Mouse (Mus musculus): ENCODE measurements around the gene Krtap5-4. TPM values are rescaled to one million over a fixed set of nuclear protein-coding genes. Genes with fewer than 3 reads are reported as not detected.

The Krtap5-4 gene
- polyA plus RNA-seq, 1 experiment from 2014 or later, result 0.19 TPM

DNA sequence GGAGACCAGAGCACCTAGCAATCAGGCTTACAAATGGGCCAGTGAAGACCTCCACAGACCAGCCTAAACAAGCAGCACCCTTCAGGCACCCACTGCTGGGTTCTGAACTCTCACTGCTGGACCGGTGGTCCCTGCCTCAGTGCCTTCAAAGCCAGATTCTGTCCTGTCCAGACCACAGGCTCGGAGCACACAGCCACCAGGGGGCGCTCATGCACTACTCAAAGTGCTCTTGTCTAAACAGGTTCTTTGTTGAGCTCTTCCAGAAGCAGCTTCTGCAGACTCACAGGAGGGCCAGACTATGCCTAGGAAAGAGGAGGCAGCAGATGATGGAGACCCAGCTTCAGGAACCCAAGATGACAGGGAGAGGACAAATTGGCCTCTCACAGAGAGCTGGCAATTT, 30.9 kb downstream of the Krtap5-4 start:
- peak overlapping the region in 1 of 2 experiments; percentile 35; a peak in 2 of 4 replicates for H3K27ac ChIP-seq (replicated peaks in 1 of 2; ENCODE audit: control insufficient read depth in 1 of 2, insufficient read depth in 1 of 2, low read depth in 2 of 2, low read length in 2 of 2)
- H3K9me3 ChIP-seq (ENCODE audit: control insufficient read depth, low read length), result no peaks in the 10 kb centered on the region
- peaks cover 29% of the 10 kb centered on the region in 2 experiments for H3K4me1 ChIP-seq (ENCODE audit: control insufficient read depth in 2 of 2, insufficient read depth in 2 of 2, low read length in 2 of 2)
- H3K36me3 ChIP-seq (ENCODE audit: control insufficient read depth, insufficient read depth, low read length), result no peaks in the 10 kb centered on the region
- no peak for ATAC-seq (ENCODE audit: insufficient number of reproducible peaks, insufficient read depth, low FRiP score, low read depth)
- no peaks in the 10 kb centered on the region for H3K27me3 ChIP-seq (ENCODE audit: control insufficient read depth, insufficient read depth, low read length)
- H3K4me2 ChIP-seq (ENCODE audit: low read length), result no peak overlapping the region
- H3K9ac ChIP-seq (ENCODE audit: low read length), result no peak overlapping the region
- H3K4me3 ChIP-seq (ENCODE audit: control insufficient read depth in 1 of 2, insufficient read depth in 1 of 2, low read depth in 1 of 2, low read length in 2 of 2), result no peak overlapping the region
- WGBS, result 2% methylated on average over 3 of the region's 3 CpGs

DNA sequence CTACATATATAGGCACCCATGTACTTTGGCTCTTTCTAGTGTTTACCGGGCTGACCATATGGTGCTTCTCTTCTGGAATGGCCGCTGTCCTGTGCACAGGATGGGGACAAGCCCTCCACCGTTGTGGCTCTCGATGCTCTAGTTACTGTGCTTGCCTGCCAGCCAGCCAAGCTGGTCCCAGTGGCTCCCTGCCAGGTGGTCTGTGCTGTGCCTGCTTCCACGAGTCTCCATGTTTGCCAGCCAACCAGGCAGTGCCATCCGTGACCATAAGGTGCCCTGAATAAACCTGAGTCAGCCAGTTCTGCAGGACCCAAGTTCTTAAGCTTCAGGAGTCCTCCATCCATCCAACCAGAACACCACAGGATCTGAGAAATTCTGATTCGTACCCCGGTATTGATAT, 31.8 kb downstream of the Krtap5-4 start:
- H3K4me3 ChIP-seq (ENCODE audit: control insufficient read depth in 1 of 2, insufficient read depth in 1 of 2, low read depth in 1 of 2, low read length in 2 of 2), result no peak overlapping the region
- no peaks in the 10 kb centered on the region for H3K9me3 ChIP-seq (ENCODE audit: control insufficient read depth, low read length)
- peaks cover 20 to 21% of the 10 kb centered on the region in 2 experiments for H3K4me1 ChIP-seq (ENCODE audit: control insufficient read depth in 2 of 2, insufficient read depth in 2 of 2, low read length in 2 of 2)
- no peak overlapping the region for H3K4me2 ChIP-seq (ENCODE audit: low read length)
- no peak for ATAC-seq (ENCODE audit: insufficient number of reproducible peaks, insufficient read depth, low FRiP score, low read depth)
- H3K27ac ChIP-seq (replicated peaks in 1 of 2; ENCODE audit: control insufficient read depth in 1 of 2, insufficient read depth in 1 of 2, low read depth in 2 of 2, low read length in 2 of 2), result no peak overlapping the region
- no peaks in the 10 kb centered on the region for H3K36me3 ChIP-seq (ENCODE audit: control insufficient read depth, insufficient read depth, low read length)
- no peak overlapping the region; the same call in 1 of the 2 replicates for H3K9ac ChIP-seq (ENCODE audit: low read length)
- no peaks in the 10 kb centered on the region for H3K27me3 ChIP-seq (ENCODE audit: control insufficient read depth, insufficient read depth, low read length)
- WGBS, result 87% methylated on average over 8 of the region's 8 CpGs

DNA sequence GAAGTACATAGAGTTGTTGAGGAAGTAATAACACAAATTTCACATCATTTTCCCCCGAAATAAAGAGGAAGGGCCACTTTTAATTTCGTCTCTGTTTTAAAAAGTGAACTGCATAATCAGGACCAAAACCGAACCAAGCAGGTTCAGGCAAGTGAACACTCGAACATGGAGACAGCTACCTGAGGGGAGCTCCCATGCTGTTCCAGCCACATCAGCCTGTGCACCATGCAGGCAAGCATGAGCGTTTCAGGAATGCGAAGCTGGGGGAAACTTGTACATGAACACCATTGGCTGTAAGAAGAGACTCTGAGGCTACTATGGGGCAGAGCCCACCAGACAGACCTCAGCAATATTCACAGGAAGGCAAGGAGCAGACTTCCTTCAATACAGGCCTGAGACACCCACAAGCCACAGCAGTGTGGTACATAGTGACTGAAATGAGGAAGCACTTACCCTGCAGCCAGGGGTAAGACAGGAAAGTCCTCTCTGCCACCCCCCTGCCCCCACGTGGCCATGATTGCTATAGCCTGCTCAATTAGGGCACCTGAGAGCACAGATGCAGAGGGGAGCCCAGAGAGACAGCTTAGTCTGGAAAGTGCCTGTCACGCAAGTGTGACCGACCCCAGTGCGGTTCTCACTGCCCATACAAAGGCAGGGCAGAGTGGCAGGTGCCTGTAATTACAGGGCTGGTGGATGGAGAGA, 37.1 kb downstream of the Krtap5-4 start:
- Histone ChIP-seq H3K27ac (replicated peaks in 1 of 2; ENCODE audit: control insufficient read depth in 1 of 2, insufficient read depth in 1 of 2, low read depth in 2 of 2, low read length in 2 of 2) (no peak overlapping the region), H3K4me1 (ENCODE audit: control insufficient read depth in 2 of 2, insufficient read depth in 2 of 2, low read length in 2 of 2) (peaks cover 4 to 10% of the 10 kb centered on the region in 2 experiments; a peak in 2 of 4 replicates), H3K36me3 (ENCODE audit: control insufficient read depth, insufficient read depth, low read length) (no peaks in the 10 kb centered on the region), H3K4me2 (ENCODE audit: low read length) (no peak overlapping the region), H3K9me3 (ENCODE audit: control insufficient read depth, low read length) (no peaks in the 10 kb centered on the region), H3K4me3 (ENCODE audit: control insufficient read depth in 1 of 2, insufficient read depth in 1 of 2, low read depth in 1 of 2, low read length in 2 of 2) (no peak overlapping the region), H3K9ac (ENCODE audit: low read length) (no peak overlapping the region), H3K27me3 (ENCODE audit: control insufficient read depth, insufficient read depth, low read length) (no peaks in the 10 kb centered on the region)
- WGBS, result 59% methylated on average over 10 of the region's 10 CpGs
- 0 out of 2 replicates have a peak, but pooled peaks have one; percentile 7 for ATAC-seq (ENCODE audit: insufficient number of reproducible peaks, insufficient read depth, low FRiP score, low read depth)

DNA sequence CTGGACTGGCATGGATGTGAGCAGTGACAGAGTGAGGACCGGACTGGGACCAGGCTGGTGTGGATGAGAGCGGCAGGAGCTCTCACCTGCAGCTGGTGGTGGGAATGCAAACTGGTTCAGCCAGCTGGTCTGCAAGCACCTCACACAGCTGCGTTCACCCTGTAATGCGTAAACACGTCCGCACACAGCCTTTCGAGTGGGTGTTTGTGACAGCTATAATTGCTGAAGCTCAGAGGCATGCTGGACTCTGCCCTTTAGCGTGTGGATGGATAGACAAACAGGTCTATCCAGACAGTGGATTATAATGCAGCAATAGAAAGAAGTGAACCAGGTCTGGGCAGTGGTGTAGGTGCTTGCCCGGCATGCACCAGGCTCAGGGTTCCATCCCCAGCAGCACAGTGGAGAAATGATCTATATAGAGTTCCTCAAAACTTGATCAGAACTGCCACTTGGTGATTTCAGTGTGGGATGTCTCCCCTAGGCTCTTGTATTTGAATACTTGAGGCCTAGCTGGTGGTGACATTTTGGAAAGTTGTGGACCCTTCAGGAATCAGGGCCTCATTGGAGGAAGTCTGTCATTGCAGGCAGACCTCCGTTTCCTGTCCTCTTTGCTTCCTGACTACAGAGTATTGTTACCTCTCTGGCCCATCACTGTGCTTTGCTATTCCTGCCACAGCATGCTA, 38.4 kb downstream of the Krtap5-4 start:
- Histone ChIP-seq H3K4me3 (ENCODE audit: control insufficient read depth in 1 of 2, insufficient read depth in 1 of 2, low read depth in 1 of 2, low read length in 2 of 2) (no peak overlapping the region), H3K36me3 (ENCODE audit: control insufficient read depth, insufficient read depth, low read length) (no peaks in the 10 kb centered on the region), H3K4me1 (ENCODE audit: control insufficient read depth in 2 of 2, insufficient read depth in 2 of 2, low read length in 2 of 2) (peaks cover 4 to 10% of the 10 kb centered on the region in 2 experiments; a peak in 2 of 4 replicates), H3K9ac (ENCODE audit: low read length) (no peak overlapping the region), H3K27me3 (ENCODE audit: control insufficient read depth, insufficient read depth, low read length) (no peaks in the 10 kb centered on the region), H3K27ac (replicated peaks in 1 of 2; ENCODE audit: control insufficient read depth in 1 of 2, insufficient read depth in 1 of 2, low read depth in 2 of 2, low read length in 2 of 2) (peak overlapping the region in 1 of 2 experiments; percentile 11; a peak in 1 of 4 replicates), H3K9me3 (ENCODE audit: control insufficient read depth, low read length) (no peaks in the 10 kb centered on the region), H3K4me2 (ENCODE audit: low read length) (no peak overlapping the region)
- WGBS, result 69% methylated on average over 10 of the region's 10 CpGs
- ATAC-seq (ENCODE audit: insufficient number of reproducible peaks, insufficient read depth, low FRiP score, low read depth), result peak; percentile 11; the same call in 1 of the 2 replicates

DNA sequence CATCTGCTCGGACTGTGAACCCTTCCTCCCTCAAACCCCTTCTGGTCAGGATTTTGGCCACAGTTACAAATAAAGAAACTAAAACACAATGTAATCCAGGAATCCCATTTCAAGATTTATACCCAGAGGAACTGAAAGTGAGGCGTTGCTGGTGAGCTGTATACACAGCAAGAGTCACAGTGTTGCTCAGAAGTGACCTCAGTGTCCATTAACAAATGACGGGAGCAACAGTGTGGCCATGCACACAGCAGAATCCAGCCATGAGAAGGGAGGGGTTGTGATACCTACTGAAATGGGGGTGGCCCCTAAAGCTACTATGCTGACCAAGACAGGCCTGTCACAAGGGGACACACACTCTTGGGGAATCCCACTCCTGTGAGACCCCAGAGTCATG, 38.9 kb downstream of the Krtap5-4 start:
- 72% methylated on average over 3 of the region's 3 CpGs for WGBS
- Histone ChIP-seq H3K9ac (ENCODE audit: low read length) (no peak overlapping the region), H3K4me3 (ENCODE audit: control insufficient read depth in 1 of 2, insufficient read depth in 1 of 2, low read depth in 1 of 2, low read length in 2 of 2) (no peak overlapping the region), H3K4me2 (ENCODE audit: low read length) (no peak overlapping the region), H3K9me3 (ENCODE audit: control insufficient read depth, low read length) (no peaks in the 10 kb centered on the region), H3K4me1 (ENCODE audit: control insufficient read depth in 2 of 2, insufficient read depth in 2 of 2, low read length in 2 of 2) (peaks cover 4 to 10% of the 10 kb centered on the region in 2 experiments; a peak in 2 of 4 replicates), H3K36me3 (ENCODE audit: control insufficient read depth, insufficient read depth, low read length) (no peaks in the 10 kb centered on the region), H3K27ac (replicated peaks in 1 of 2; ENCODE audit: control insufficient read depth in 1 of 2, insufficient read depth in 1 of 2, low read depth in 2 of 2, low read length in 2 of 2) (0 out of 4 replicates have a peak overlapping the region, but pooled peaks of 1 of the 2 experiments have one; percentile 11), H3K27me3 (ENCODE audit: control insufficient read depth, insufficient read depth, low read length) (no peaks in the 10 kb centered on the region)
- ATAC-seq (ENCODE audit: insufficient number of reproducible peaks, insufficient read depth, low FRiP score, low read depth), result no peak

DNA sequence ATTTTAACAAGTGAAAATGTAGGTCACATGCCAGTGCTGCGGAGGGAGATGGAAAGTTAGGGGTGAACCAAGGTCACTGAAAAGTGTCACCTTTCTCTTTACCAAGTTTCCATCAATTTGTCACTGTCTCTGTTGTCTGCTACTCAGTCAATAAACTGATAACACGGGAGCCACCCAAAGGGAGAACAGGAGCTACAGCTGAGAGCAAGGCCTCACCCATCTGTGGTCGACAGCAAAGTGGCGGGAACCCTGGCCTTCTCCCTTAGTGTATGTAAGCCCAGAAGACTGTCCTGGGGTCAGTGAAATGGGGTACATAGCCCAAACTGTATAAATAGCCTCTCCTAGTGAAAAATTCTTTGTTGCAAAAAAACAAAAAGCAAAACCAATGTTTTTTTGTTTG, 44.2 kb downstream of the Krtap5-4 start:
- Histone ChIP-seq H3K27me3 (ENCODE audit: control insufficient read depth, insufficient read depth, low read length) (no peaks in the 10 kb centered on the region), H3K27ac (replicated peaks in 1 of 2; ENCODE audit: control insufficient read depth in 1 of 2, insufficient read depth in 1 of 2, low read depth in 2 of 2, low read length in 2 of 2) (no peak overlapping the region), H3K9ac (ENCODE audit: low read length) (no peak overlapping the region), H3K4me2 (ENCODE audit: low read length) (no peak overlapping the region), H3K4me3 (ENCODE audit: control insufficient read depth in 1 of 2, insufficient read depth in 1 of 2, low read depth in 1 of 2, low read length in 2 of 2) (no peak overlapping the region), H3K36me3 (ENCODE audit: control insufficient read depth, insufficient read depth, low read length) (no peaks in the 10 kb centered on the region), H3K9me3 (ENCODE audit: control insufficient read depth, low read length) (no peaks in the 10 kb centered on the region), H3K4me1 (ENCODE audit: control insufficient read depth in 2 of 2, insufficient read depth in 2 of 2, low read length in 2 of 2) (no peaks in the 10 kb centered on the region)
- no peak for ATAC-seq (ENCODE audit: insufficient number of reproducible peaks, insufficient read depth, low FRiP score, low read depth)
- 68% methylated on average over 4 of the region's 4 CpGs for WGBS

DNA sequence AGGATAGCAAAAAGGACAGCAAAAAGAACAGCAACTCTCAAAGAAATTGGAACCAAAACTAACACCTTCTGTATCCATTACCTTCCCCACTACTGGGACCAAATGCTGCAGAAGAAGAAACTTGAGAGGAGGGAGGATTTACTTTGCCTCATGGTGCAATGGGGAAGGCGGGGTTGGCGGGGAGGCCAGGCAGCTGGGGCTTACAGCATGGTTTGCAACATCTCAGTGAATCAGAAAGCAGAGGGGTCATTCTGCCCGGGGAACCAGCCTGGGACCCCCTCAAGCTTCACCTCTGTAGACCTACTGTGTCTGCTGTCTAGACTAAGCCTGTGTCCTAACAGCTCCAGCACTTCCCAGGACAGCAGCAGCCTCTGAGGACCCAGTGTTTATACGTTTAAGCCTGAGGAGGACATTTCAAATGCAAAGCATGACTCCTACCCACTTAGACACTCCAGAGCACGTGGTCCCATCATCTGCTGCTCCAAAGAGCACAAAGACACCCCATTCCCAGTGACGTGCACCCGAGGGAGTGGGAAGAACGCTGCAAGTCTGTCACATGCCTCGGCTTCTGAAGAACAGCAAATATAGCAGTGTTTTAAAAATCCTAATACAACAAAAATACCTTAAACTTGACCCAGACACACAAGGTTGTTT, 46.1 kb downstream of the Krtap5-4 start:
- Histone ChIP-seq H3K27ac (replicated peaks in 1 of 2; ENCODE audit: control insufficient read depth in 1 of 2, insufficient read depth in 1 of 2, low read depth in 2 of 2, low read length in 2 of 2) (no peak overlapping the region), H3K4me1 (ENCODE audit: control insufficient read depth in 2 of 2, insufficient read depth in 2 of 2, low read length in 2 of 2) (peaks cover 4 to 8% of the 10 kb centered on the region in 2 experiments; a peak in 3 of 4 replicates), H3K27me3 (ENCODE audit: control insufficient read depth, insufficient read depth, low read length) (no peaks in the 10 kb centered on the region), H3K9ac (ENCODE audit: low read length) (no peak overlapping the region), H3K4me3 (ENCODE audit: control insufficient read depth in 1 of 2, insufficient read depth in 1 of 2, low read depth in 1 of 2, low read length in 2 of 2) (no peak overlapping the region), H3K9me3 (ENCODE audit: control insufficient read depth, low read length) (no peaks in the 10 kb centered on the region), H3K4me2 (ENCODE audit: low read length) (no peak overlapping the region), H3K36me3 (ENCODE audit: control insufficient read depth, insufficient read depth, low read length) (no peaks in the 10 kb centered on the region)
- ATAC-seq (ENCODE audit: insufficient number of reproducible peaks, insufficient read depth, low FRiP score, low read depth), result no peak
- WGBS, result 41% methylated on average over 9 of the region's 9 CpGs

Measured in heart, embryonic 14.5 days (tissue).